Mouse (Mus musculus) left cerebral cortex, postnatal 10 days (tissue): ENCODE results near the gene Zfyve26. TPM values are rescaled to one million over a fixed set of nuclear protein-coding genes. Genes with fewer than 3 reads are reported as not detected.
"Not testable (repeated sequence)": the region's sequence is repeated elsewhere in the genome, so short reads cannot be mapped to it uniquely, and the experiment has no call there.

Source experiments
- DNase-seq, 2 experiments: peaks; one replicate each; pipeline ENCODE4 v3.0.0; 2021 to 2022; ENCODE audit warnings: low spot score in 2 of 2, mixed read lengths in 1 of 2; ENCODE audit errors: extremely low spot score in 1 of 2
- intact Hi-C: fragments of 180-260 bp; cut with DNase I; formaldehyde crosslinking; loops from one replicate; pipeline ENCODE4 v1.15.1; 2025
- total RNA-seq, 2 experiments: library from RNA; stranded (reverse); gene quantifications; 2 replicates each; pipeline ENCODE4 v1.2.3; 2021

Gene Zfyve26
- 10 to 100 TPM; 22.2 to 22.7 TPM for total RNA-seq

- intact Hi-C loops, result no loop called here
- peak; percentile 94 to 97 for DNase-seq
These were observed at the start of gene Zfyve26 for GRCm38 (mm10) chr12:79296126-79296816. Zfyve26 (minus strand) TSS chr12:79296304.

GRCm38 (mm10) chr12:79341291-79341845, 45.3 kb upstream of the Zfyve26 start:
- DNase-seq, result no peak
- intact Hi-C loops, result no loop called here

- intact Hi-C loops, result no loop called here
These were observed 44.4 kb upstream of the Zfyve26 start for GRCm38 (mm10) chr12:79340513-79340912.

GRCm38 (mm10) chr12:79338791-79339190, 42.7 kb upstream of the Zfyve26 start:
- DNase-seq, result no peak
- intact Hi-C loops, result no loop called here

More at GRCm38 (mm10) chr12:79340513-79340912, 44.4 kb upstream of the Zfyve26 start:
- DNase-seq, result no peak

- intact Hi-C loops, result no loop called here
- no peak for DNase-seq
These were observed 35.6 kb upstream of the Zfyve26 start for GRCm38 (mm10) chr12:79331722-79332121.

GRCm38 (mm10) chr12:79330571-79330970, 34.5 kb upstream of the Zfyve26 start:
- intact Hi-C loops, result no loop called here
- no peak for DNase-seq

GRCm38 (mm10) chr12:79327868-79328267, 31.8 kb upstream of the Zfyve26 start:
- intact Hi-C loops, result no loop called here
- no peak for DNase-seq

- DNase-seq, result no peak
- intact Hi-C loops, result no loop called here
These were observed 30.6 kb upstream of the Zfyve26 start for GRCm38 (mm10) chr12:79326745-79327144.

- no peak for DNase-seq
- intact Hi-C loops, result no loop called here
These were observed 30.1 kb upstream of the Zfyve26 start for GRCm38 (mm10) chr12:79326236-79326635.

GRCm38 (mm10) chr12:79322539-79322938, 26.4 kb upstream of the Zfyve26 start:
- intact Hi-C loops, DNase-seq: not testable (repeated sequence)

- no peak for DNase-seq
- intact Hi-C loops, result no loop called here
These were observed 24.8 kb upstream of the Zfyve26 start for GRCm38 (mm10) chr12:79320895-79321294.

- intact Hi-C loops, result no loop called here
- DNase-seq, result no peak
These were observed 21.2 kb upstream of the Zfyve26 start for GRCm38 (mm10) chr12:79317339-79317738.

GRCm38 (mm10) chr12:79313721-79314120, 17.6 kb upstream of the Zfyve26 start:
- no peak for DNase-seq
- intact Hi-C loops, result no loop called here

GRCm38 (mm10) chr12:79306013-79306412, 9.9 kb upstream of the Zfyve26 start:
- no peak for DNase-seq
- intact Hi-C loops, result no loop called here

GRCm38 (mm10) chr12:79305131-79305530, 9.0 kb upstream of the Zfyve26 start:
- intact Hi-C loops, result no loop called here
- no peak for DNase-seq

- peak in 1 of 2 experiments; percentile 38 for DNase-seq
- intact Hi-C loops, result no loop called here
These were observed 5.7 kb upstream of the Zfyve26 start for GRCm38 (mm10) chr12:79301802-79302201.

- no peak for DNase-seq
These were observed 2.0 kb upstream of the Zfyve26 start for GRCm38 (mm10) chr12:79297884-79298636.

GRCm38 (mm10) chr12:79297121-79297576, 1.0 kb upstream of the Zfyve26 start, which contains the start of gene Rad51b:
Rad51b (plus strand) TSS chr12:79297282.
- peak; percentile 71 to 80 for DNase-seq
- intact Hi-C loops, result no loop called here

More at GRCm38 (mm10) chr12:79297884-79298636, 2.0 kb upstream of the Zfyve26 start:
- intact Hi-C loops, result no loop called here

- intact Hi-C loops, result no loop called here
- no peak for DNase-seq
These were observed 3.2 kb downstream of the Zfyve26 start for GRCm38 (mm10) chr12:79292874-79293273.

GRCm38 (mm10) chr12:79282595-79282994, 13.5 kb downstream of the Zfyve26 start:
- DNase-seq, result no peak
- intact Hi-C loops, result loop anchor here (5.0 kb wide), 2 partner anchors 40 to 400 kb away; no protein-coding TSS in a partner anchor
